In the genomic region with DNA sequence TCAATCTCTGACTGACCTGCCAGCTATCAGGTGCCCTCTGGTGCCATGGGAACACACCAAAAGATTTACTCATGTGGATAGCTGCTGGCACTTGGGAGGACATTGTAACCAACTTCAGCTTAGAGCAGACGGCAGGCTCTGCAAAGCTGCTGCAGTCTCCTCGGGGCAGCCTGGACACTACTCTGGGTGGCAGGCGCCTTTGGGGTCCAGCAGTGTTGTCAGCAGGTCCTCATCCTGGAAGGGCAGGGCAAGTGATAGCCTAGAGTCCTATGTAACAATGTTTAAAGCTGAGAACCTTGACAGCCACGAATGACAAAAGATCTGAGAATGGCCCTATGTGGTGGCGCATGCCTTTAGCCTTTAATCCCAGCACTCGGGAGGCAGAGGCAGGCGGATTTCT, we compare ENCODE assay signal across 27 mouse cellular contexts. TPM values are rescaled to one million over a fixed set of nuclear protein-coding genes. Genes with fewer than 3 reads are reported as not detected.
"Had no signal": no experiment of that assay in that cellular context is flagged by ENCODE, and none has a peak within 500 bp of the region (broad histone marks: within the 10 kb centered on the region; RNA-seq: fewer than 3 reads in every experiment).

No protein-coding gene starts in this region.

- H3K27ac ChIP-seq: heart, embryonic 13.5 days; heart, embryonic 15.5 days; hindbrain, embryonic 10.5 days; hindbrain, embryonic 12.5 days; hindbrain, embryonic 13.5 days; hindbrain, embryonic 14.5 days; hindbrain, embryonic 15.5 days; hindbrain, postnatal 0 days; intestine, embryonic 15.5 days; kidney, embryonic 15.5 days; kidney, postnatal 0 days; layer of hippocampus, adult 2 months; left cerebral cortex, adult 2 months had no signal

- H3K27me3 ChIP-seq: heart, embryonic 12.5 days; heart, embryonic 13.5 days; heart, embryonic 15.5 days; hindbrain, embryonic 12.5 days; hindbrain, embryonic 13.5 days; hindbrain, embryonic 15.5 days; intestine, embryonic 15.5 days; kidney, embryonic 15.5 days had no signal

- H3K9me3 ChIP-seq: heart, embryonic 12.5 days; heart, embryonic 13.5 days; heart, embryonic 15.5 days; hindbrain, embryonic 10.5 days; hindbrain, embryonic 12.5 days; hindbrain, embryonic 13.5 days; hindbrain, embryonic 15.5 days; intestine, embryonic 15.5 days; kidney, embryonic 15.5 days had no signal

- H3K4me1 ChIP-seq: heart, embryonic 12.5 days; hindbrain, embryonic 10.5 days; hindbrain, embryonic 12.5 days; intestine, embryonic 15.5 days had no signal

- H3K4me3 ChIP-seq: heart, embryonic 12.5 days; heart, embryonic 13.5 days; heart, embryonic 15.5 days; hindbrain, embryonic 10.5 days; hindbrain, embryonic 12.5 days; hindbrain, embryonic 13.5 days; hindbrain, embryonic 15.5 days; intestine, embryonic 15.5 days; kidney, embryonic 15.5 days; layer of hippocampus, adult 2 months; left cerebral cortex, adult 2 months had no signal

RNA-seq across cellular contexts. Expression of a gene that starts 54.1 kb away (rescaled TPM):
- polyA plus RNA-seq: heart, embryonic 12.5 days; heart, embryonic 13.5 days; heart, embryonic 14.5 days; heart, embryonic 15.5 days; heart, embryonic 16.5 days; heart, postnatal 0 days; hindbrain, embryonic 10.5 days; hindbrain, embryonic 11.5 days; hindbrain, embryonic 12.5 days; hindbrain, embryonic 13.5 days; hindbrain, embryonic 14.5 days; hindbrain, embryonic 15.5 days; hindbrain, embryonic 16.5 days; hindbrain, postnatal 0 days; inflammation-experienced regulatory T-cells, adult 6 months; intestine, embryonic 14.5 days; intestine, embryonic 15.5 days; intestine, embryonic 16.5 days; intestine, postnatal 0 days; kidney, adult 2 months; kidney, embryonic 14.5 days; kidney, embryonic 15.5 days; kidney, embryonic 16.5 days; kidney, postnatal 0 days; large intestine, adult 2 months had no signal
